Comparison of ENCODE assay signal across 16 mouse cellular contexts in the genomic region with DNA sequence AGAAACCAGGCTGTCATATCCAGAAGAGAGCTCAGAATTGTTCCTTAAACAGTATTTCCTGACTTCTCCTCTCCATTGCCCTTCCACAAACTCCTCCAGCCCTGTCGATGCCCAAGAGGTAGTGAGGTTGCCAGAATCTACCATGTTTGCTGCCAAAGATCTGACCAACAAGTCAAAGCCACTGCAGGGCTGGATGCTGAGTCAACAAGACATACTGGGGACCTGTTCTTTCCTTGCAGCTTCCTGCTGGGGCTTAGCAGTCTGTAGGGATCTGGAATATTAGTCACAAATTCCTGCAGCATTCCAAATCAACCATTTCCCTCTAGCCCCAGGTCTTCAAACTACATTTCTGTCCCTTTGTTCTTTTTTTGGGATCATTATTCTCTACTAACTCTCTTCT. TPM values are rescaled to one million over a fixed set of nuclear protein-coding genes. Genes with fewer than 3 reads are reported as not detected.
DNase-seq lines count a peak whose midpoint lies in the region; ATAC-seq and TF ChIP-seq lines count a peak whose summit lies in the region.
"Had no signal": no experiment of that assay in that cellular context is flagged by ENCODE, and none has a peak within 500 bp of the region (broad histone marks: within the 10 kb centered on the region; RNA-seq: fewer than 3 reads in every experiment).

No protein-coding gene starts in this region.

- peak; percentile 12 for DNase-seq in adrenal gland, postnatal 14 days
- DNase-seq in adrenal gland, adult (ENCODE audit: inconsistent age in 2 of 2, low spot score in 1 of 2): no peak
- DNase-seq in 3134 (ENCODE audit: extremely low read depth, insufficient read length, low spot score): peak; percentile 78
- DNase-seq in Muller cell, postnatal 12 days (ENCODE audit: inconsistent ontology term): peak; percentile 93
- no peak for DNase-seq in adrenal gland, adult 18-20 months (ENCODE audit: low spot score in 2 of 2)
- DNase-seq: adrenal gland, postnatal 36 days; gastrocnemius, postnatal 36 days; heart, postnatal 10 days; kidney, adult 18-20 months had no signal

- TF ChIP-seq CTCF in embryonic fibroblast, embryonic 13.5 days (IDR thresholded peaks at IDR 0.05; ENCODE audit: borderline replicate concordance, insufficient read depth, low read length): no peak

- no peak for TF ChIP-seq POLR2A in embryonic fibroblast, embryonic 13.5 days (IDR thresholded peaks at IDR 0.05; ENCODE audit: low read depth, low read length)

- H3K4me3 ChIP-seq in embryonic fibroblast, embryonic 13.5 days (ENCODE audit: insufficient read depth, low read length): no peak overlapping the region
- H3K4me3 ChIP-seq: embryonic facial prominence, embryonic 12.5 days; heart, embryonic 10.5 days; intestine, embryonic 15.5 days had no signal

- ATAC-seq in monocyte, adult 5-6 weeks (replicated peaks; ENCODE audit: insufficient number of reproducible peaks, low FRiP score, low TSS enrichment, poor library complexity, severe bottlenecking): no peak
- ATAC-seq: forebrain, embryonic 14.5 days; intestine, embryonic 15.5 days had no signal

- peak overlapping the region; percentile 100 for H3K27ac ChIP-seq in embryonic fibroblast, embryonic 13.5 days (ENCODE audit: insufficient read depth, low read length)
- H3K27ac ChIP-seq: embryonic facial prominence, embryonic 12.5 days; heart, embryonic 10.5 days; hindbrain, embryonic 14.5 days; intestine, embryonic 15.5 days had no signal

- H3K4me1 ChIP-seq in embryonic fibroblast, embryonic 13.5 days (ENCODE audit: control insufficient read depth, insufficient read depth, low read length): peaks cover 12% of the 10 kb centered on the region
- H3K4me1 ChIP-seq: embryonic facial prominence, embryonic 12.5 days; intestine, embryonic 15.5 days had no signal

RNA-seq across cellular contexts. Expression of a gene that starts 19.7 kb away (rescaled TPM):
- total RNA-seq in adrenal gland, postnatal 14 days (2021): 48.2 and 50.7 TPM in 2 replicates
- polyA plus RNA-seq in embryonic fibroblast, embryonic 13.5 days (2011; ENCODE audit: insufficient read length, low read depth, missing spikeins): 74.8 and 76.8 TPM in 2 replicates
- 65.5 to 91.9 TPM (median 76.3 TPM) in 3 replicates for total RNA-seq in monocyte, adult 5-6 weeks (2017)
- 10 to 100 TPM; 77.9 to 95.5 TPM for total RNA-seq in adrenal gland, adult 18-20 months (2021)

RNA-seq across cellular contexts. Expression of a gene that starts 52.7 kb away (rescaled TPM):
- 61.6 and 62.7 TPM in 2 replicates for total RNA-seq in adrenal gland, postnatal 14 days (2021)
- polyA plus RNA-seq in embryonic fibroblast, embryonic 13.5 days (2011; ENCODE audit: insufficient read length, low read depth, missing spikeins): 53.8 and 61.5 TPM in 2 replicates
- 41.2 to 57.3 TPM (median 43.4 TPM) in 3 replicates for total RNA-seq in monocyte, adult 5-6 weeks (2017)
- total RNA-seq in adrenal gland, adult 18-20 months (2021): 10 to 100 TPM; 58.2 to 60.1 TPM

Comparison
In these comparisons a context has a peak if more than half of its experiments do, and no peak if none do; other contexts are left out.
1. DNase-seq: peak in adrenal gland, postnatal 14 days (single experiment), 3134 (single experiment) and Muller cell, postnatal 12 days (single experiment); none in adrenal gland, adult (0 of 2) and adrenal gland, adult 18-20 months (0 of 2).